ENCODE assay signal across 17 mouse cellular contexts in the genomic region with DNA sequence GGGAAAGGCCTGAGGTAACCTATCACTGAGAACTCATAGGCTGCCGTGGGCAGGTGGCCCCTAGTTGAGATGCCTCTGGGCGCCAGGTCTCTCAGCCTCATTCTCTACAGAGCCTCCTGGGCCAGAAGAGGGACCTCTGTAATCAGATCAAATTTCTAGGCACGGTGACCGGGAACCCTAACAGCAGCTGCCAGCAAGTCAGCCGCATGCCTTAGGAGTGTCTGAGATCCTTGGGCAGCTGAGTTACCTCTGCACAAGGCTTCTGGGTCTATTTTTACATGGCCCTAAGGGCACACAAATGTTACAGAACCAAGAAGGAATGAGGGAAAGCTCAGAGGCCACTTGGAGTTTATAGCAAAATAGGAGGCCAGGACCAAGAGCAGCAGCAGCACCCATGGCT.
"Had no signal": no experiment of that assay in that cellular context is flagged by ENCODE, and none has a peak within 500 bp of the region (broad histone marks: within the 10 kb centered on the region; RNA-seq: fewer than 3 reads in every experiment).

No protein-coding gene starts in this region.

- H3K27me3 ChIP-seq: kidney, embryonic 15.5 days; liver, embryonic 13.5 days; lung, embryonic 15.5 days; megakaryocyte, embryonic 14.5 days; neural tube, embryonic 15.5 days had no signal

- H3K9me3 ChIP-seq: kidney, embryonic 15.5 days; liver, embryonic 13.5 days; lung, embryonic 15.5 days; midbrain, embryonic 12.5 days; neural tube, embryonic 15.5 days had no signal

- DNase-seq: kidney, adult 2 months; kidney, postnatal 14 days; liver, embryonic 13.5 days; liver, postnatal 0 days; lung, postnatal 14 days; right cerebral cortex, adult 18-20 months; right cerebral cortex, postnatal 25 days; spleen, adult 18-20 months; thymus, adult 18-20 months; thymus, postnatal 14 days had no signal

- H3K4me3 ChIP-seq: kidney, embryonic 15.5 days; left cerebral cortex, adult 2 months; liver, embryonic 13.5 days; lung, embryonic 15.5 days; megakaryocyte, embryonic 14.5 days; midbrain, embryonic 12.5 days; neural tube, embryonic 15.5 days had no signal

- H3K36me3 ChIP-seq: liver, embryonic 13.5 days; lung, embryonic 15.5 days; midbrain, embryonic 12.5 days; neural tube, embryonic 15.5 days had no signal

- H3K4me2 ChIP-seq: kidney, embryonic 15.5 days; liver, embryonic 13.5 days; lung, embryonic 15.5 days; midbrain, embryonic 12.5 days; neural tube, embryonic 15.5 days had no signal

- H3K27ac ChIP-seq: kidney, embryonic 15.5 days; left cerebral cortex, adult 2 months; liver, embryonic 13.5 days; lung, embryonic 15.5 days; macrophage; midbrain, embryonic 12.5 days; neural tube, embryonic 15.5 days had no signal

- H3K4me1 ChIP-seq: liver, embryonic 13.5 days; megakaryocyte, embryonic 14.5 days had no signal

- ATAC-seq: liver, postnatal 0 days had no signal

- H3K9ac ChIP-seq: kidney, embryonic 15.5 days; liver, embryonic 13.5 days; liver, postnatal 0 days; lung, embryonic 15.5 days; midbrain, embryonic 12.5 days; neural tube, embryonic 15.5 days had no signal
